Mouse (Mus musculus): ENCODE data around the gene Mief1.

GRCm38 (mm10) chr15:80217476-80217875 is 16.3 kb upstream of the Mief1 start:
- no peak for TF ChIP-seq POLR2A (IDR thresholded peaks at IDR 0.05; ENCODE audit: low read depth, low read length)
- no peak for TF ChIP-seq CTCF (IDR thresholded peaks at IDR 0.05; ENCODE audit: extremely low read depth, insufficient read length, insufficient replicate concordance, low read depth, low read length)
